Mouse (Mus musculus): ENCODE data around the gene Lmo2. TPM values are rescaled to one million over a fixed set of nuclear protein-coding genes. Genes with fewer than 3 reads are reported as not detected.

Gene Lmo2
- polyA plus RNA-seq, 1 experiment from 2014 or later = 44.5 TPM

- DNase-seq = no peak
- peak overlapping the region; percentile 97 for H3K4me2 ChIP-seq
- no peaks in the 10 kb centered on the region for H3K9me3 ChIP-seq (ENCODE audit: low read depth, low read length)
- H3K27me3 ChIP-seq (ENCODE audit: insufficient read depth, low read length) = peaks cover 42% of the 10 kb centered on the region
- no peak overlapping the region; the same call in 1 of the 2 replicates for H3K27ac ChIP-seq (ENCODE audit: low read depth)
- 0 out of 2 replicates have a peak, but pooled peaks cover 3% of the 10 kb centered on the region for H3K4me1 ChIP-seq (ENCODE audit: insufficient read depth)
- peak overlapping the region; percentile 70 for H3K9ac ChIP-seq
- WGBS = 19% methylated on average over 10 of the region's 10 CpGs
- H3K4me3 ChIP-seq (ENCODE audit: low read depth, low read length) = peak overlapping the region; percentile 73
- TF ChIP-seq CTCF (IDR thresholded peaks at IDR 0.05; ENCODE audit: low read depth) = no peak
- ATAC-seq (ENCODE audit: insufficient read depth) = no peak
- H3K36me3 ChIP-seq (ENCODE audit: insufficient read depth) = no peaks in the 10 kb centered on the region
Observed at GRCm38 (mm10) chr2:103968919-103969436, 11.2 kb downstream of the Lmo2 start.

- Histone ChIP-seq H3K36me3 (ENCODE audit: insufficient read depth) (no peaks in the 10 kb centered on the region), H3K9ac (peak overlapping the region; percentile 70), H3K4me2 (peak overlapping the region; percentile 97), H3K4me3 (ENCODE audit: low read depth, low read length) (peak overlapping the region; percentile 73), H3K27ac (ENCODE audit: low read depth) (peak overlapping the region; percentile 73), H3K27me3 (ENCODE audit: insufficient read depth, low read length) (peaks cover 42% of the 10 kb centered on the region), H3K4me1 (ENCODE audit: insufficient read depth) (0 out of 2 replicates have a peak, but pooled peaks cover 3% of the 10 kb centered on the region), H3K9me3 (ENCODE audit: low read depth, low read length) (no peaks in the 10 kb centered on the region)
- peak; percentile 50 for TF ChIP-seq CTCF (IDR thresholded peaks at IDR 0.05; ENCODE audit: low read depth)
- peak; percentile 74 for DNase-seq
- under 1% methylated on average over 40 of the region's 40 CpGs for whole genome bisulfite sequencing
- ATAC-seq (ENCODE audit: insufficient read depth) = peak; percentile 82
Observed at GRCm38 (mm10) chr2:103969437-103970040, 11.8 kb downstream of the Lmo2 start.

GRCm38 (mm10) chr2:103970041-103970790 lies 12.4 kb downstream of the Lmo2 start:
- 0 out of 2 replicates have a peak, but pooled peaks cover 3% of the 10 kb centered on the region for H3K4me1 ChIP-seq (ENCODE audit: insufficient read depth)
- peak overlapping the region; percentile 73 for H3K4me3 ChIP-seq (ENCODE audit: low read depth, low read length)
- H3K4me2 ChIP-seq = peak overlapping the region; percentile 97
- peaks cover 42% of the 10 kb centered on the region for H3K27me3 ChIP-seq (ENCODE audit: insufficient read depth, low read length)
- H3K27ac ChIP-seq (ENCODE audit: low read depth) = peak overlapping the region; percentile 73
- peak overlapping the region; percentile 70 for H3K9ac ChIP-seq
- WGBS = under 1% methylated on average over 44 of the region's 79 CpGs
- no peaks in the 10 kb centered on the region for H3K9me3 ChIP-seq (ENCODE audit: low read depth, low read length)
- peak; percentile 71 for DNase-seq
- ATAC-seq (ENCODE audit: insufficient read depth) = peak; percentile 72
- no peaks in the 10 kb centered on the region for H3K36me3 ChIP-seq (ENCODE audit: insufficient read depth)
- TF ChIP-seq CTCF (IDR thresholded peaks at IDR 0.05; ENCODE audit: low read depth) = no peak

- H3K27me3 ChIP-seq (ENCODE audit: insufficient read depth, low read length) = peaks cover 42% of the 10 kb centered on the region
- no peak for TF ChIP-seq CTCF (IDR thresholded peaks at IDR 0.05; ENCODE audit: low read depth)
- peak overlapping the region; percentile 66; the same call in 1 of the 2 replicates for H3K27ac ChIP-seq (ENCODE audit: low read depth)
- H3K9me3 ChIP-seq (ENCODE audit: low read depth, low read length) = no peaks in the 10 kb centered on the region
- ATAC-seq (ENCODE audit: insufficient read depth) (peak; percentile 21; the same call in 1 of the 2 replicates), DNase-seq (peak; percentile 10)
- WGBS = under 1% methylated on average over 31 of the region's 32 CpGs
- H3K4me1 ChIP-seq (ENCODE audit: insufficient read depth) = 0 out of 2 replicates have a peak, but pooled peaks cover 3% of the 10 kb centered on the region
- H3K36me3 ChIP-seq (ENCODE audit: insufficient read depth) = no peaks in the 10 kb centered on the region
- peak overlapping the region; percentile 97 for H3K4me2 ChIP-seq
- peak overlapping the region; percentile 70 for H3K9ac ChIP-seq
- peak overlapping the region; percentile 73 for H3K4me3 ChIP-seq (ENCODE audit: low read depth, low read length)
Observed at GRCm38 (mm10) chr2:103970791-103971649, 13.2 kb downstream of the Lmo2 start.

- H3K4me3 ChIP-seq (ENCODE audit: low read depth, low read length) = peak overlapping the region; percentile 73
- 15% methylated on average over 3 of the region's 3 CpGs for WGBS
- H3K9me3 ChIP-seq (ENCODE audit: low read depth, low read length) = no peaks in the 10 kb centered on the region
- no peak for TF ChIP-seq CTCF (IDR thresholded peaks at IDR 0.05; ENCODE audit: low read depth)
- 0 out of 2 replicates have a peak, but pooled peaks cover 3% of the 10 kb centered on the region for H3K4me1 ChIP-seq (ENCODE audit: insufficient read depth)
- no peaks in the 10 kb centered on the region for H3K36me3 ChIP-seq (ENCODE audit: insufficient read depth)
- H3K27ac ChIP-seq (ENCODE audit: low read depth) = no peak overlapping the region
- ATAC-seq (ENCODE audit: insufficient read depth) (no peak), DNase-seq (peak; percentile 23)
- peak overlapping the region; percentile 97 for H3K4me2 ChIP-seq
- no peak overlapping the region for H3K9ac ChIP-seq
- H3K27me3 ChIP-seq (ENCODE audit: insufficient read depth, low read length) = peaks cover 42% of the 10 kb centered on the region
Observed at GRCm38 (mm10) chr2:103971838-103972237, 14.1 kb downstream of the Lmo2 start.

- H3K4me3 ChIP-seq (ENCODE audit: low read depth, low read length) = no peak overlapping the region
Observed at GRCm38 (mm10) chr2:103975904-103976303, 18.1 kb downstream of the Lmo2 start.

More at GRCm38 (mm10) chr2:103975904-103976303, 18.1 kb downstream of the Lmo2 start:
- H3K9ac ChIP-seq = no peak overlapping the region
- no peak overlapping the region for H3K4me2 ChIP-seq
- no peak overlapping the region for H3K27ac ChIP-seq (ENCODE audit: low read depth)
- DNase-seq (no peak), ATAC-seq (ENCODE audit: insufficient read depth) (no peak)
- peaks cover 4% of the 10 kb centered on the region; the same call in 1 of the 2 replicates for H3K36me3 ChIP-seq (ENCODE audit: insufficient read depth)
- H3K9me3 ChIP-seq (ENCODE audit: low read depth, low read length) = no peaks in the 10 kb centered on the region
- no peak for TF ChIP-seq CTCF (IDR thresholded peaks at IDR 0.05; ENCODE audit: low read depth)
- peaks cover 16% of the 10 kb centered on the region for H3K27me3 ChIP-seq (ENCODE audit: insufficient read depth, low read length)
- WGBS = 56% methylated on average over 7 of the region's 7 CpGs
- no peaks in the 10 kb centered on the region for H3K4me1 ChIP-seq (ENCODE audit: insufficient read depth)
